Mouse (Mus musculus) R1 (cell line): ENCODE data around the gene Acaca.

ENCODE experiments used
- DNase-seq: peaks from one replicate; pipeline ENCODE4 v3.0.0-alpha.2; 2018; ENCODE audit warnings: low read depth, low spot score

Acaca gene

GRCm38 (mm10) chr11:84128943-84129798 lies at the start of gene Acaca, which contains the start of gene Tada2a:
TSS of gene Acaca (plus strand) at chr11:84129672.
TSS of gene Tada2a (minus strand) at chr11:84129600.
- DNase-seq, result peak; percentile 84

DNA sequence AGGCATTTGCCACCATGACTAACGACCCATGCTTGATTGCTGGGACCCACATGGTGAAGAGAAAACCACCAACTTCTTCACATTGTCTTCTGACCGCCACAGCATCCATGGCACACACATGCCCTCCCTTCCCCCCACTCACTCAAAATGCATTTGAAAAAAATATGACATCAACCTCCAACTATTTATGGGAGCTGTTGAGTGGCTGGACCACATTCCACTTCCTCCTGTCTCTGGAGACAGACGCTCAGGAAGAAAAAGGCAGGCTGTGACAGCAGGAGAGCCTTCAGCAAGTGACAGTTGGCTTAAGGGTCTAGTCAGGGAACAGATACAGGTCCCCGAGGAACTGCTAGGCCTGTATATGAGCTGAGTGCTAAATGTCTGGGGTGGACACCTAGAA lies 49.6 kb upstream of the Acaca start:
- DNase-seq, result no peak

DNA sequence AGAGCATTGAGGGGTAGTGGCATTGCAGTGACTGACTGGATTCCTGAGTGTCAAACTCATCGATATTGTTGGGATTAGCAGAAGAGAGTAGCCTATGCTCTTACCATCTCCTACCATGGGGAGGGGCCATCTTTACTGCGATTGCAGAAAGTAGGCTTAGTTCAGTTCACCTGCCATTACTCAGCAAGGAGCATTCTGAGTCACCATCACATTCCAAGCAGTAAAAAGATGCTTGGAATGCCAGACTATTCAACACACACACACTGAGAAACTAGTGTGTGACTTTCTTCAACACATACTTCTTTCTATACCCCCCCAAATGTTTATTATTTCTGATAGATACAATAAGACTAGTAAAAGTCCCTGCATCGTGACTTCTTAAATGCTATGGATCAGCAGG lies 49.1 kb upstream of the Acaca start:
- peak; percentile 49 for DNase-seq

DNA sequence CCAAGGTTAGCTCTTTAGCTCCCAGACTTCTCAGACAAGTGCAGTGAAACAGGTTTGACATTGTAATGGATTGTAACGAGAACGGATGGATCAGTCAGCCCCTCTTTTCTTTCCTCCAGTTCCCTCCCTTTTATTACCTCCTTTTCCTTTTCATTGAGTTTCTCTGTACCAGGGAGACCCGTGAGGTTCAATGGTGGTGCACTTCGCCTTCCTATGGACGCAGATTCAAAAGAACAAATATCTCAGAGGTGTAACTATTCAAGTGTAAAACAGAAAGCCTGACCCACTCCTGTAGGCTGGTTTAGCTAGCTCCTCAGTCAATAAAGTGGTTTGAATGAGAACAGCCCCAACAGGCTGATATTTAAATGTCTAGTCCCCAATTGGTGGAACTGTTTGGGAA lies 47.6 kb upstream of the Acaca start:
- DNase-seq, result peak; percentile 81

DNA sequence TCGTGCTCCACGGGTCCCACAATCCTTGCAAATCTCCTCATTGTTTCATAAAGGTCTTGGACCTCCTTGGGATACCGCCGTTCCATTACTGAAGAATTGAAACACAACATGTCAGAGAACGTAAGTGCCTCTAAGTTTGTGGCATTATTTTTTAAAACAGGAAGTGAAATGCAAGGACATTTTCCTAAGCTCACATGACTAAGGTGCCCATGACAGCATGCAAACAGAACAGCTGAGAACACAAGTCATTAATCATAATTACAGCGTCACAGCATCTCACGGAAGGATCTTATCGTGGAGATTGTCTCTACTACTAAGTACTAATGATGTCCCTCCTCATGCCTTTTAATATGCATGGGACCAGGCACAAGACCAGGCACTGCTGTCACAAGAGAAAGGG lies 38.9 kb upstream of the Acaca start:
- no peak for DNase-seq

DNA sequence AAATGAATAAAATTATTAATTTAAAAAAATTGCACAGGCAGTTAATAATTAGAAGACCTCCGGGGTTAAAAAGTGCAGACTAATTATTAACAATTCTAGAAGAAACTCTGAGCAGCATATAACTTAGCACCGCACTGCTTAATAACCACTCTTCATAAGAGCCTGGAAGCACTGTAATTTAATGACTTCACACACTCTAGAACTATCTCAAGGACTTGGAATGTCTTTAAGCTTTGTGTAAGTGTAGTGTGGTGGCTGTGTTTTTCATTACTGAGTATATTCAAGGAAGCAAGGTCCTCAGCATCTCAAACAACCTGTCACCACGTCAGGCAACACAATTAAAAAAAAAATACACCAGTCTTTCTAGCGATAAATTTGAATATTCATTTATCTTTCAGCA lies 34.4 kb upstream of the Acaca start:
- no peak for DNase-seq

GRCm38 (mm10) chr11:84097251-84097998 lies 32.0 kb upstream of the Acaca start:
- DNase-seq, result no peak

DNA sequence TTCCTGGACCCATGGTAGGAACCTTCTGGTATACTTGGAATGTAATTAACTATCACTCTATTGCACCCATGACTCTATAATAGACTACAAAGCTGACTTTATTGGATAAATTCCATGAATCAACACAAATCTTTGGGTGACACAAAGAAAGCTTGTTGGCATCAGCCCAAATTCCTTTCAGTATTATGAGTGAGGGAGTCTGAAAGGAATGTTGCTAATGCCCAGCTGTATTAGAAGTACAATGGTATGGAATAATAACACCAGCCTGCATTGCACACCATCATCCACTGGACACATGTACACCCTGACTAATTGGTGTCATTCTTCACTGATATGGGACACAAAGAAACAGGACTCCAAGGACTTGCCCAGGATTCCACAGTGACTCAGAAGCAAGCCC lies 28.3 kb upstream of the Acaca start:
- DNase-seq, result no peak

DNA sequence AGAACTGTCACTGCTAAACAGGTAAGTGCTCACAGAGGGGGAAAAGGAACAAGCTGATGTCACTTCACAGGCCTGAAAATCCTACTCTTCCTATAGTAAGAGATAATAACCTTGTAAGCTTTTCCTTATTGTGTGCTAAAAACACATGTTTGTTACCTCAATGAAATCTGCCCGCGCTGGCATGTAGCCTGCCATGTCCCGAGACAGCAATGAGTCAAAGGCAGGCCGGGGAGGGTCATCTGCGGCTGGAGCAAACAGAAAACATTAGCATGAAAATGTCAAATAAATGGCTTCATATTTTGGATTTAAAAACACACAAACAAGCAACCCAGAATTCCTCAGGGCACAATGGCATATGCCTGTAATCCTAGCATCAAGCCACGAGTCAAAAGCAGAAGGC lies 25.4 kb upstream of the Acaca start:
- no peak for DNase-seq

DNA sequence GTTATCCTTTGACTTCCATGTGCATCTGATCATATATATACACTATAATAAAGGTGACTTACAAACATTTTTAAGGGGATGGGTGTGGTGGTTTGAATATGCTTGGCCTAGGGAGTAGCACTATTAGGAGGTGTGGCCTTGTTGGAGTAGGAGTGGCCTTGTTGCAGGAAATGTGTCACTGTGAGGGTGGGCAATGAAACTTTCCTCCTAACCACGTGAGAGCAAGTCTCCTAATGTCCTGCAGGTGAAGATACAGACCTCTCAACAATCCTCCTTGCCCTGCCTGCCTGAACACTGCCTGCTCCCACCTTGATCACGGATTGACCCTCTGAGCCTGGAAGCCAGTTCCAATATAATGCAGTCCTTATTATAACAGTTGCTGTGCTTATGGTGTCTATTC lies 22.3 kb upstream of the Acaca start:
- DNase-seq, result peak; percentile 60

GRCm38 (mm10) chr11:84113623-84114022 lies 15.8 kb upstream of the Acaca start:
- no peak for DNase-seq

GRCm38 (mm10) chr11:84115646-84116045 lies 13.8 kb upstream of the Acaca start:
- DNase-seq, result no peak

- DNase-seq, result no peak
These were observed 13.3 kb upstream of the Acaca start for GRCm38 (mm10) chr11:84116221-84116620.

GRCm38 (mm10) chr11:84117431-84117830 lies 12.0 kb upstream of the Acaca start:
- DNase-seq, result no peak

DNA sequence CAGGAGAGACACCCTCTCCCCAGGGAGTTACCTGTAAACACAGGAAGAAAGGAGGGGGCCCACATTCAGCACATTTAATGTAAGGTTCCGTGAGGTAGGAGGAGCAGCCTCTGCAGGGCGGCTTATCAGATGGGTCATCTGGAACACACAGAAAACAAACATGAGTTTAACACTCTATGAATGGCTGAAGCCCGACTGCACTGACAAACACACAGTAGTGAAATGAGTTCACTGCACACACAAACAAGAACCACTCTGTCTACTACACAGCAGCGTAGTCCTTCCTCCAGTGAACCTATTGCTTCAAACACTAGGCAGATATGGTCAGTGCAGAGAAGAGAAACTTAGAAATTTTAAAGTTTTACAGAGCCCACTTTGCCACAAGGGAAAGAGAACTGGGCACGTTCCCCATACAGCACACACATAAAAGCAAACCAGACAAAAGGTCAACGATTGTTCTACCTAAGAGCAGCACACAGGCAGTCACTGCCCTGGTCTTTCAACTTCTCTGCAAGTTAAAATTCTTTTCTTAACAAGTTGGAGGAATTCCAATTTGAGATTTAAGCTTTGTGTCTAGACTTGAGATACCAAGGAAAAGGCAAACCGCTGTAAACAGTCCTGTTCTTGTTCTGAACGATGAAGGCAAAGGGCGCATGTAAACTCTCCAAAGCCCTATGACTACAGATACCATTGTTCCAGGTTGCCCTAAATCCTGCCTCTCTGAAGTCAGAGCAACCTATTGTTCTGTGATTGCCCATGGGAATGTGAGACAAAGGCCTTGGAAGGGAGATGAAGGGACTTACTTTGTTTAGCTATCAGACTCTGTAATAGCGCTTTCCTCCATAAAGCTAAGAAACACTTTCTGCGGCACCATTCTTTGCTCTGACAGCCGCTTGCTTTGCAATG lies 8.2 kb upstream of the Acaca start:
- DNase-seq, result peak; percentile 69

DNA sequence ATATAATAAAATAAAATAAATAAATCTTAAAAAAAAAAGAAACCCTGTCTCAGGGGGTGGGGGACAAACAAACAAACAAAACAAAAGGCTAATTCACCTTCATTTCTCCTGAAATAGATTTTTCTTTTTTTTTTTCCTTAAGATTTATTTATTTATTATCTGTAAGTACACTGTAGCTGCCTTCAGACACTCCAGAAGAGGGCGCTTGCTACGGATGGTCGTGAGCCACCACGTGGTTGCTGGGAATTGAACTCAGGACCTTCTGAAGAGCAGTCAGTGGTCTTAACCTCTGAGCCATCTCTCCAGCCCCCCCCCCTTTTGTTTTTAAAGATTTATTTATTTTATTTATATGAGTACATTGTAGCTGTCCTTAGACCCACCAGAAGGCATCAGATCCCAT lies 1.5 kb upstream of the Acaca start:
- DNase-seq, result peak; percentile 53

DNA sequence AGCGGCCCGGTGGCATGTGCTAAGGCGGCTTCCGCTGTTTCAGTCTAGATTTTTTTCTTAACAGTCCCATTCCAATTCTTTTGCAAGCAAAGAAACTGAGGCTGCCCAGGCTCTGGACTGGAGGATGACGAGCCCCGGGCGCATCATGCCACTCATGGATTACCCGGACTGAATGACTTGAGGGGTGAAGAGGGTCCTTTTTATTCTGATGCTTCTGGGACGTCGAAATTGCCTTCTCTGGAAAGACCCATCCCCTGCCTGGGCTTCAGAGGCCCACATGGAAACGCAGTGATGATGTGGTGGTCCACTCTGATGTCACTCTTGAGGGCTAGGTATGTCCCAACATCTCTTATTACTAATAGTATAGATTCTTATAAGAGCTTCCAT lies 320 bp downstream of the Acaca start:
- DNase-seq, result no peak

GRCm38 (mm10) chr11:84134331-84134860 lies 4.9 kb downstream of the Acaca start:
- peak; percentile 39 for DNase-seq

- DNase-seq, result no peak
These were observed 7.0 kb downstream of the Acaca start for GRCm38 (mm10) chr11:84136453-84136852.

GRCm38 (mm10) chr11:84141752-84142151 lies 12.3 kb downstream of the Acaca start:
- DNase-seq, result peak; percentile 78

- no peak for DNase-seq
These were observed 15.8 kb downstream of the Acaca start for GRCm38 (mm10) chr11:84145201-84145798.
